Mouse (Mus musculus): ENCODE measurements around the gene Popdc2. TPM values are rescaled to one million over a fixed set of nuclear protein-coding genes. Genes with fewer than 3 reads are reported as not detected.

Gene Popdc2
- polyA plus RNA-seq, 1 experiment from 2014 or later: 16.8 TPM

GRCm38 (mm10) chr16:38408416-38408815, 46.4 kb downstream of the Popdc2 start:
- Histone ChIP-seq H3K4me3 (ENCODE audit: low read depth, low read length) (no peak overlapping the region), H3K27me3 (replicated peaks; ENCODE audit: control insufficient read depth, insufficient read depth, low read length) (no peaks in the 10 kb centered on the region), H3K36me3 (ENCODE audit: control insufficient read depth, insufficient read depth, low read length) (no peaks in the 10 kb centered on the region), H3K9me3 (ENCODE audit: control insufficient read depth, low read length) (no peaks in the 10 kb centered on the region), H3K9ac (ENCODE audit: low read length) (no peak overlapping the region), H3K4me1 (replicated peaks; ENCODE audit: control insufficient read depth, insufficient read depth, low read length) (no peaks in the 10 kb centered on the region), H3K4me2 (ENCODE audit: low read length) (no peak overlapping the region), H3K27ac (ENCODE audit: low read depth) (no peak overlapping the region)
- 95% methylated on average over 8 of the region's 8 CpGs for WGBS
- DNase-seq (ENCODE audit: low spot score) (no peak), ATAC-seq (replicated peaks; ENCODE audit: low FRiP score, low TSS enrichment, low read depth) (no peak)

GRCm38 (mm10) chr16:38414953-38415352, 52.9 kb downstream of the Popdc2 start:
- no peak overlapping the region for H3K4me2 ChIP-seq (ENCODE audit: low read length)
- no peak overlapping the region for H3K4me3 ChIP-seq (ENCODE audit: low read depth, low read length)
- WGBS: 83% methylated on average over 7 of the region's 7 CpGs
- H3K27ac ChIP-seq (ENCODE audit: low read depth): no peak overlapping the region
- H3K9ac ChIP-seq (ENCODE audit: low read length): no peak overlapping the region
- H3K9me3 ChIP-seq (ENCODE audit: control insufficient read depth, low read length): no peaks in the 10 kb centered on the region
- no peaks in the 10 kb centered on the region for H3K4me1 ChIP-seq (replicated peaks; ENCODE audit: control insufficient read depth, insufficient read depth, low read length)
- no peaks in the 10 kb centered on the region for H3K27me3 ChIP-seq (replicated peaks; ENCODE audit: control insufficient read depth, insufficient read depth, low read length)
- DNase-seq (ENCODE audit: low spot score) (no peak), ATAC-seq (replicated peaks; ENCODE audit: low FRiP score, low TSS enrichment, low read depth) (no peak)
- H3K36me3 ChIP-seq (ENCODE audit: control insufficient read depth, insufficient read depth, low read length): no peaks in the 10 kb centered on the region

GRCm38 (mm10) chr16:38425374-38425773, 63.4 kb downstream of the Popdc2 start:
- ATAC-seq (replicated peaks; ENCODE audit: low FRiP score, low TSS enrichment, low read depth) (no peak), DNase-seq (ENCODE audit: low spot score) (no peak)
- Histone ChIP-seq H3K27me3 (replicated peaks; ENCODE audit: control insufficient read depth, insufficient read depth, low read length) (no peaks in the 10 kb centered on the region), H3K4me3 (ENCODE audit: low read depth, low read length) (no peak overlapping the region), H3K27ac (ENCODE audit: low read depth) (no peak overlapping the region), H3K4me1 (replicated peaks; ENCODE audit: control insufficient read depth, insufficient read depth, low read length) (no peaks in the 10 kb centered on the region), H3K4me2 (ENCODE audit: low read length) (no peak overlapping the region), H3K36me3 (ENCODE audit: control insufficient read depth, insufficient read depth, low read length) (no peaks in the 10 kb centered on the region), H3K9me3 (ENCODE audit: control insufficient read depth, low read length) (no peaks in the 10 kb centered on the region), H3K9ac (ENCODE audit: low read length) (no peak overlapping the region)
- WGBS: 87% methylated on average over 2 of the region's 2 CpGs

DNA sequence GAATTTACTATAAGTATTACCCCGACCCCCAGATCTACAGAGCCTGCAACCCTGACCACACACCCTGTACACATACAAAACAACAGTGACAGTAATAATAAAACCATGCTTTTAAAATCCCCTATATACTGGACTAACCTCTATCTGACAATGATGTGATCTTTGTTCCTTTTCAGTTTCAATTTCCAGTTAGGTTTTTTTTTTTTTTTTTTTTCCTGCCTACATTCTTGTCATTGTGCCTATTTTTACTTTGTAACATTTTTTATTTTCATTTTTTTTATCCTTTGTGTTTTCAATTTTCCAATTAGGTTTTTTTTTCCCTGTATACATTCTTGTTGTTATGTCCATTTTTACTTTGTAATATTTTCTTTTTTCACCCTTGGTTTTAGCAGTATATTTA, 63.8 kb downstream of the Popdc2 start:
- H3K9ac ChIP-seq (ENCODE audit: low read length): no peak overlapping the region

More for the DNA sequence above, 63.8 kb downstream of the Popdc2 start:
- Histone ChIP-seq H3K9me3 (ENCODE audit: control insufficient read depth, low read length) (no peaks in the 10 kb centered on the region), H3K4me1 (replicated peaks; ENCODE audit: control insufficient read depth, insufficient read depth, low read length) (no peaks in the 10 kb centered on the region), H3K27ac (ENCODE audit: low read depth) (no peak overlapping the region), H3K4me2 (ENCODE audit: low read length) (no peak overlapping the region), H3K4me3 (ENCODE audit: low read depth, low read length) (no peak overlapping the region), H3K27me3 (replicated peaks; ENCODE audit: control insufficient read depth, insufficient read depth, low read length) (no peaks in the 10 kb centered on the region), H3K36me3 (ENCODE audit: control insufficient read depth, insufficient read depth, low read length) (no peaks in the 10 kb centered on the region)
- no peak for DNase-seq (ENCODE audit: low spot score)
- 76% methylated on average over 1 of the region's 1 CpGs for whole genome bisulfite sequencing
- ATAC-seq (replicated peaks; ENCODE audit: low FRiP score, low TSS enrichment, low read depth): no peak

Other genes with a start within 250 kb of the Popdc2 start
- gene Nr1i2, start 67.4 kb upstream of the Popdc2 start, polyA plus RNA-seq (2014; fragmentation: Nextera tagmentation; extraction: Ambion mirVana): 4.7 and 6.7 TPM in 2 replicates
- 0.08 TPM in 1 of 2 replicates, not detected in the other for gene Maats1, start 20.1 kb upstream of the Popdc2 start, polyA plus RNA-seq (2014; fragmentation: Nextera tagmentation; extraction: Ambion mirVana)
- gene Cox17, start 15.2 kb upstream of the Popdc2 start, polyA plus RNA-seq (2014; fragmentation: Nextera tagmentation; extraction: Ambion mirVana): 176 and 187 TPM in 2 replicates
- gene Gm21987, start 15.2 kb upstream of the Popdc2 start, polyA plus RNA-seq (2014; fragmentation: Nextera tagmentation; extraction: Ambion mirVana): 0.68 TPM in 1 of 2 replicates, not detected in the other
- 0.09 and 0.81 TPM in 2 replicates for gene Pla1a, start 70.9 kb downstream of the Popdc2 start, polyA plus RNA-seq (2014; fragmentation: Nextera tagmentation; extraction: Ambion mirVana)
- gene Adprh, start 90.5 kb downstream of the Popdc2 start, polyA plus RNA-seq (2014; fragmentation: Nextera tagmentation; extraction: Ambion mirVana): 86.6 and 90.8 TPM in 2 replicates
- gene Cd80, start 93.4 kb downstream of the Popdc2 start, polyA plus RNA-seq (2014; fragmentation: Nextera tagmentation; extraction: Ambion mirVana): 0.27 and 0.31 TPM in 2 replicates
- gene Timmdc1, start 160.5 kb downstream of the Popdc2 start, polyA plus RNA-seq (2014; fragmentation: Nextera tagmentation; extraction: Ambion mirVana): 22.3 and 22.8 TPM in 2 replicates
- gene Poglut1, start 188.0 kb downstream of the Popdc2 start, polyA plus RNA-seq (2014; fragmentation: Nextera tagmentation; extraction: Ambion mirVana): 43.7 and 52.3 TPM in 2 replicates
- 97.9 and 117 TPM in 2 replicates for gene Tmem39a, start 196.5 kb downstream of the Popdc2 start, polyA plus RNA-seq (2014; fragmentation: Nextera tagmentation; extraction: Ambion mirVana)

All from intestine, embryonic 14.5 days (tissue).